Mouse (Mus musculus) embryonic facial prominence, embryonic 14.5 days (tissue): ENCODE data around the gene Ada. TPM values are rescaled to one million over a fixed set of nuclear protein-coding genes. Genes with fewer than 3 reads are reported as not detected.

Experiments
- ATAC-seq: fragments of 200-750 bp; cut with Nextera tagmentation; 2 replicates; pipeline ENCODE4 v1.8.0; 2017; ENCODE audit warnings: low read depth, moderate number of reproducible peaks, moderate TSS enrichment
- DNase-seq: peaks from one replicate; pipeline ENCODE4 v3.0.0-alpha.2; 2015; ENCODE audit warnings: low spot score
- H3K27ac ChIP-seq: fragments of 300-500 bp; sonication (generic); replicated peaks from 2 replicates; pipeline ENCODE4 v1.5.1; 2014; ENCODE audit warnings: low read depth, mild to moderate bottlenecking, low read length, moderate library complexity
- H3K27me3 ChIP-seq: fragments of 300-500 bp; sonication (generic); replicated peaks from 2 replicates; pipeline ENCODE4 v1.6.1; 2014; ENCODE audit warnings: low read length; ENCODE audit not compliant: control insufficient read depth, insufficient read depth
- H3K36me3 ChIP-seq: fragments of 300-500 bp; sonication (generic); 2 replicates; pipeline ENCODE4 v1.6.1; 2014; ENCODE audit warnings: low read length, mixed read lengths; ENCODE audit not compliant: control insufficient read depth, insufficient read depth
- H3K4me1 ChIP-seq: fragments of 300-500 bp; sonication (generic); 2 replicates; pipeline ENCODE4 v1.6.1; 2014; ENCODE audit warnings: antibody characterized with exemption, low read length; ENCODE audit not compliant: control insufficient read depth, insufficient read depth
- H3K4me2 ChIP-seq: fragments of 300-500 bp; sonication (generic); 2 replicates; pipeline ENCODE4 v1.6.1; 2014; ENCODE audit warnings: low read depth, mild to moderate bottlenecking, low read length, moderate library complexity, mixed read lengths
- H3K4me3 ChIP-seq: fragments of 300-500 bp; sonication (generic); 2 replicates; pipeline ENCODE4 v1.5.1; 2014; ENCODE audit warnings: low read depth, mild to moderate bottlenecking, low read length
- H3K9ac ChIP-seq: fragments of 300-500 bp; sonication (generic); 2 replicates; pipeline ENCODE4 v1.6.1; 2014; ENCODE audit warnings: low read depth, mild to moderate bottlenecking, low read length, moderate library complexity, mixed read lengths
- H3K9me3 ChIP-seq: fragments of 300-500 bp; sonication (generic); 2 replicates; pipeline ENCODE4 v1.6.1; 2016; ENCODE audit warnings: low read length; ENCODE audit not compliant: control insufficient read depth
- WGBS: fragments of 180-500 bp; shearing (Covaris S2); extraction: QIAGEN DNeasy Blood & Tissue Kit; methylation state at CpG from one replicate; pipeline ENCODE4 v1.1.7; 2014; 5-methylcytosine and 5-hydroxymethylcytosine counted together
- polyA plus RNA-seq: library from polyadenylated mRNA; unstranded; fragments of >200 nt; fragmentation: Nextera tagmentation; extraction: Ambion mirVana; gene quantifications from 2 replicates; pipeline ENCODE4 v1.2.1, GENCODE M21; 2014

Gene Ada
- polyA plus RNA-seq, 1 experiment from 2014 or later: 7.2 TPM

DNA sequence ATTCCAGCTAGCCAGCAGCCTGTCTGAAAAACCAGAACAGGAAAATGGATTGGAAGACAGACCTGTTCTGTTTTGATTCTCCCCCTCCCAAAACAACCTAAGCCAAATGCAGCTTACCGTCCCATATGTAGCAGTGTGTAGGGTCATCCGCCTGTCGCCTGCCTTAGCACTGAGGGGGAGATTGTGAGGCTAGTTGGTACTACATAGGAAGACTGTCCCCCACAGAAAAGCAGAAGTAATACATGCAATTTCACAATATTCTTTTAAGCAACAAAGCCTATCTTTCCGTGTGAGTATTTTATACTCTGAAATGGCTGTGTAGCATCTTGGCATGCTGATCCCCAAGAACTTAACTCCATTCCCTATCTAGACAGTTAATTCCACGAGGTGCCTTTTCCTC, 47.1 kb downstream of the Ada start:
- Histone ChIP-seq H3K36me3 (no peaks in the 10 kb centered on the region), H3K9me3 (no peaks in the 10 kb centered on the region), H3K4me2 (no peak overlapping the region), H3K27me3 (no peaks in the 10 kb centered on the region), H3K9ac (no peak overlapping the region), H3K27ac (0 out of 2 replicates have a peak overlapping the region, but pooled peaks have one; percentile 48), H3K4me1 (no peaks in the 10 kb centered on the region), H3K4me3 (no peak overlapping the region)
- ATAC-seq (no peak), DNase-seq (no peak)
- WGBS: 74% methylated on average over 5 of the region's 5 CpGs

DNA sequence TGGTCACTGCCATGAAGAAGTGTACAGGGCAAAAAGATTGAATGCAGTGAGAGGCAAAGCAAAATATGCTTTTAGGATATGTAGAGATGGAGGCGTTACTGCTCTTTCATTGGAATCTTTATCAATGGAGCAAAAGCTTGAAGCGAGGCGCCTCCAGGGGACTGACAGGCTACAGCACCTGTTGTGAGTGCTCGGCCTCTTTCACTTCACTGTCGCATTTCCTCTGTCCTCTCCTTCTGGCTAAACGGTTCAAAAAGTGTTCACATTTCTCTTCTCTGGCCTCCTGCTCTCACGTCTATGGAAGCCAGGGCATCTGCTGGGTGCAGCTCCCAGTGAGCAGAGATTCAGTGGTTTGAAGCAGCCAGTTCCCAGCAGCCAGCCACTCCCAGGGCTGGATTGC, 47.6 kb downstream of the Ada start:
- Histone ChIP-seq H3K9me3 (no peaks in the 10 kb centered on the region), H3K4me3 (no peak overlapping the region), H3K4me2 (no peak overlapping the region), H3K4me1 (no peaks in the 10 kb centered on the region), H3K27ac (peak overlapping the region; percentile 48; the same call in 1 of the 2 replicates), H3K27me3 (no peaks in the 10 kb centered on the region), H3K36me3 (no peaks in the 10 kb centered on the region), H3K9ac (0 out of 2 replicates have a peak overlapping the region, but pooled peaks have one; percentile 15)
- 70% methylated on average over 7 of the region's 7 CpGs for WGBS
- ATAC-seq: no peak
- DNase-seq: no peak

DNA sequence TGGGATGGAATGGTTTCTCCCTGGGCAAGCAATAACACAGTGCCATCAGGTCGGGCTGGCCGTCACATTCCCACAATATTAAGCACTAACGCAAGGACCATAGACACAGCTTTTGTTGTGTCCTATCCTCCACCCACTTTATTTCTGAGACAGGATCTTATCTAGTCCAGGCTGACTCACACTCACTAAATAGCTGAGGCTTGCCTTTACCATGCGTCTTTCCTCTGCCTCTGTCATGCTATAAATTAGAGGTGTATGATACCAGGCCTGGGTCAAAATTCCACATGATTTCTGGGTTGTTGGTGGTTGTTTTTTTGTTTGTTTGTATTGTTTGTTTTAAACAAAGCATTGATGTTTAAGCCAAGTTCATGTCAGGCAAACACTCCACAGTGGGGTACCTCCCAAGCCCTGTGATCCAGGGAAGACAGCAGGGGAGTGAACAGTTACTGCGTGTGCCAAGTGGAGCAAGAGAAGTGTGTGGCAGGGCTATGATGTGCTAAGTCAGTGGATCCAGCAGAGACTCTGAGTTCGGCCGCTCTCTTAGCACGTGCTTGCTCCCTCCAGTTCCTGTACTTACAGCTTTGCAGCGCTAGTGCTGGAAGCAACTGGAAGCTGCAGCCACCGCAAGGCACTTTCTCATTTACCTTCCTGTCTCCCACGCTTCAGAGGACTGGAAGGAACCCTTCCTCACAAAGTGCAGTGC, 50.8 kb downstream of the Ada start:
- ATAC-seq: no peak
- no peak for DNase-seq
- no peak overlapping the region for H3K9ac ChIP-seq
- 74% methylated on average over 11 of the region's 11 CpGs for WGBS
- H3K4me3 ChIP-seq: no peak overlapping the region
- no peak overlapping the region for H3K27ac ChIP-seq
- no peaks in the 10 kb centered on the region for H3K27me3 ChIP-seq
- no peaks in the 10 kb centered on the region for H3K36me3 ChIP-seq
- H3K4me1 ChIP-seq: peaks cover 3% of the 10 kb centered on the region
- H3K9me3 ChIP-seq: no peaks in the 10 kb centered on the region
- H3K4me2 ChIP-seq: no peak overlapping the region

DNA sequence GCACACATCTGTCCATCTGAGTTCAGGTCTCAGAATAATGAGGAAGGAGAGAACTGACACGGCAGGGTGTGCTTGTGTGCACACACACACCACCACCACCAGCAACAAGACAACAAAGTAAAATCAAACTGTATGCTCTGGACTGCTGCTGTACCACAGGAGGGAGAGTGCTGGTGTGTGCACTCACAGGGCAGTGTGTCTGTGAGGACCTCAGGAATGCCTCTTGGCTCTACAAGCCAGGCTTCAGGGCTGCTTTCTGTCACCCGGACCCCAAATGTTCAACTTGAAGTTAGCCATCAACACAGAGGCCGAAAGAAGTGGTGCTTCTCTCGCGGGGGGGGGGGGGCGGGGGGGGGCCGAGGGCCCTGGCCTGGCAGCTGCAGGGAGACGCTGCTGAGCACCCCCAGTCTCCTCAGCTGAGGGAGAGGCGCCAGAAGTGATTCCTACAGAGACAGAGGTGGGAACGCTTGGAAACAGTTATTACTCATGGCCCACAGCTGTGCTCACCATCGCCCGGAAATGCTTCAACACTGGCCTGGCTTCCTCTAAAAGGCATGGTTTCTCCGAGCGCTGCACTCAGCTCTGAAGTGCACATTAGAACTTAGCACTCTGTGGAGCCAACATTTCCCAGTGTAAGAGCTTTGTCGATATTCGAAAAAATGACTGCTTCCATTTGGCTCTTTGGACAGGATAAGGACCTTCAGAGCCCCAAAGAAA, 52.1 kb downstream of the Ada start:
- no peaks in the 10 kb centered on the region for H3K9me3 ChIP-seq
- ATAC-seq (0 out of 2 replicates have a peak, but pooled peaks have one; percentile 42), DNase-seq (peak; percentile 66)
- peaks cover 10% of the 10 kb centered on the region for H3K4me1 ChIP-seq
- no peaks in the 10 kb centered on the region for H3K36me3 ChIP-seq
- H3K27ac ChIP-seq: peak overlapping the region; percentile 71
- no peak overlapping the region for H3K4me3 ChIP-seq
- no peak overlapping the region for H3K4me2 ChIP-seq
- 45% methylated on average over 13 of the region's 16 CpGs for WGBS
- H3K9ac ChIP-seq: peak overlapping the region; percentile 19; the same call in 1 of the 2 replicates
- H3K27me3 ChIP-seq: no peaks in the 10 kb centered on the region

DNA sequence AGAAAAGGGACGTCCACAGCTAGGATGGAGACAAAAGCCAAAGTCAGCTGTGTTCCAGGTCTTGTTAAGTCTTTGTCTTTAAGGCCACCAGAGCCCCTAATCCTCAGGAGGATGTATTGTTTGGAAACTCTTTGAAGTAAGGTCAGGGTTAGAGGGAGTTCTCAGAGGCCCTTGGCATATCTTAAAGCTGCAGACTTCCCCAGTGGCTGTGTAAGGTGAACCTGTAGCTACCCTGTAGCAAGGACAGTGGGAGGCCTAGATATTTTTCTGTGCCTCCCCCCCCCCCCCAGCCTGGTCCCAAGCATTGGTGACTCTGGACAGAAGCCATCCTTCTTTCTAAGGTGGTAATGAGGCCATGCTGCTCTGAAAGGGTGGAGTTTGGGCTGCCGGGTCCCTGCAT, 53.3 kb downstream of the Ada start:
- Histone ChIP-seq H3K27me3 (no peaks in the 10 kb centered on the region), H3K27ac (no peak overlapping the region), H3K9ac (no peak overlapping the region), H3K4me2 (no peak overlapping the region), H3K9me3 (no peaks in the 10 kb centered on the region), H3K36me3 (no peaks in the 10 kb centered on the region), H3K4me3 (no peak overlapping the region), H3K4me1 (peaks cover 10% of the 10 kb centered on the region)
- no peak for ATAC-seq
- peak; percentile 20 for DNase-seq
- 43% methylated on average over 2 of the region's 2 CpGs for WGBS

DNA sequence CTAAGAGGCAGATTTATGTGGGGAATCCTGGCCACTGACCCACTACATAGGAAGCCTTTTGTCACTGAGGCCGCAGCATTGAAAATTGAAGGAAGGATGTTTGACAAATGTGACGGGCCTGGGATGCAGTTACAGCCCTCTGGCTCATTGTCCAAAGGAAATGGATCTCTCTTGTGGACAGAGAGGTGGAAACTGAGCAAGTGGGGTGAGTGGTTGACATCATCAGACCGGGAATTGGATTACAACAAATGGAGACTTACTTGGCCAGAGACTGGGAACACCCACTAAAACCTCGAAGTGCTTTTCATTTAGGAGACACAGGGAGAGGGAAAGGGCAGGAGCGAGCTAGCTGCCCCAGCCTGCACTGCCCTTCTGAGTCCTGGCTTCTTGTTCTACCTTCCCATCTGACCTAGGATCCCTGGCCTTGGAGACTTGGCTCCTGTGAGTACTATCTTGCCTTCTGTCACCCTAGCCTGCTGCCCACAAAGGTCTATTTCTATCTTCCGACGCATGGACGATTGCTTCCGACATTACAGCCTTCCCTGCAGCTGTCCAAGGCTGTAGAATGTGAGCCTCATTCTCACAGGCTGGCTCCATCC, 56.2 kb downstream of the Ada start:
- WGBS: 57% methylated on average over 9 of the region's 9 CpGs
- DNase-seq (peak; percentile 74), ATAC-seq (peak; percentile 30)
- Histone ChIP-seq H3K9ac (peak overlapping the region; percentile 6; the same call in 1 of the 2 replicates), H3K36me3 (no peaks in the 10 kb centered on the region), H3K4me1 (peaks cover 10% of the 10 kb centered on the region), H3K27ac (peak overlapping the region; percentile 58), H3K4me3 (peak overlapping the region; percentile 5; the same call in 1 of the 2 replicates), H3K4me2 (peak overlapping the region; percentile 6; the same call in 1 of the 2 replicates), H3K9me3 (no peaks in the 10 kb centered on the region), H3K27me3 (no peaks in the 10 kb centered on the region)

DNA sequence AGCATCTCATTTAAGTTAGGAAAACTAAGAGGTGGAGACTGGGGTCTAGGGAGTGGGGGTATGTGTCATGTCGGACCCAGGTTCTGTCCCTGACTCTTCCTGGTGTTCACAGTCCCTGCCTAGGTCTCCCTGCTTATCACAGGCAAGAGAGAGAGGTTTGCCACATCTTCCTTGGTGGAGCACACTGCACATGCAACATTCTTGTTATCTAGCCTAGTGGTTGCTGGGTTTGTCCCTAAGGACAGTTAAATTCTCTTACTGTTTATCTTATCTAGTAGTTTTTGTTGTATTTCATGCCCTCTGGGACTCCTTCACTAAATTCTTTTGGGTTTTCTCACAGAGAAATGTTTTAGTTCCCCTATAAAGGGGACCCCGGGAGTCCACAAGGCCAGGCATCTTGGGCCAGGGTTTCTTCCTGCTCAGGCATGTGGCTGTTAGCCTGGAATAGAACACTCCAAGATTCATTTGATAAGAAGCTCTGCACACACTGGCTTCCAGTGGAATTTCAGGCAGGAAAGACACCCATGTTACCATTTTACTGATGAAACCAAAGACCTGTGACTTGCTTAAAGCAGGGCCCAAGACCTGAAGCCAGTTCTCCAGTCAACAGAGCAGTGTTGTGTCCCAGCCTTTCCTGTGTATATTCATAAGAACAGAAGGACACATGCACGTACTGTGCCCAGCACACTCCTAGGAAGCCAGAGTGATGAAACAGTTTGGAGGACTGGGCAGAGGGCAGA, 57.0 kb downstream of the Ada start:
- no peak for DNase-seq
- WGBS: 62% methylated on average over 3 of the region's 3 CpGs

DNA sequence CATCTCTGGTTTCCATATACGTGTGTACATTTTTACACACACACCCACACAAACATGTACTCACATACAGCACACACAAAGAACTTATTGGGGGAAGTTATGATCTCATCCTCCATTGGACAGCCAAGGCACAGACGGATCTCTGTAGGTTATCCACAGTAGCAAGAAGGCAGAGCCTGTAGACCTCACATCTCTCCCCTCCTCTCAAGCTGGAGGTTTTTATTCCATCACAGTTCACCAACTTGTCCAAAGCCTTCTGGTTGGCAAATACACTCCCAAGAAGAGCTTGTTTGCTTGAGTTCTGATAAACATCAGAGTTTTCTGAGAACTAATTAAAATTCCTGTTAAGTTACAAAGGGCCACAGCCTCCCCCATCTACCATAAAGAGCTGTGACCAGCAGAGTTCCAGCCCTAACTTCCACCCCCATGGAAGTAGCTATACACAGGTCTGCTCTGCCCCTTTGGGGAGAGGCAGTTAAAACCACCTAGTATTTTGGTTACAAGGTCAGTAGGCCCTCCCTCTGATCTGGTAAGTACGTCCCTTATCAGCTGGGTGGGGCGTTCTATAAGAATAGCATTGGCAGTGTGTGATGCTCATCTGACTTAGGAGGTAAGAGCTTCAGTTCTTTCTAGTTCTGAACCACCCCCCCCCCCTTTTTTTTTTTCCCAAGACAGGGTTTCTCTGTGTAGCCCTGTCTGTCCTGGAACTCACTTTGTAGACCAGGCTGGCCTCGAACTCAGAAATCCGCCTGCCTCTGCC, 58.0 kb downstream of the Ada start:
- no peaks in the 10 kb centered on the region for H3K9me3 ChIP-seq
- H3K27me3 ChIP-seq: no peaks in the 10 kb centered on the region
- H3K9ac ChIP-seq: no peak overlapping the region
- no peak overlapping the region for H3K4me3 ChIP-seq
- H3K36me3 ChIP-seq: no peaks in the 10 kb centered on the region
- H3K4me2 ChIP-seq: no peak overlapping the region
- no peak for DNase-seq
- H3K27ac ChIP-seq: no peak overlapping the region
- peaks cover 10% of the 10 kb centered on the region for H3K4me1 ChIP-seq
- no peak for ATAC-seq
- WGBS: 92% methylated on average over 6 of the region's 6 CpGs

More for the DNA sequence above, 57.0 kb downstream of the Ada start:
- Histone ChIP-seq H3K4me1 (peaks cover 10% of the 10 kb centered on the region), H3K36me3 (no peaks in the 10 kb centered on the region), H3K9ac (no peak overlapping the region), H3K9me3 (no peaks in the 10 kb centered on the region), H3K27ac (peak overlapping the region; percentile 58), H3K27me3 (no peaks in the 10 kb centered on the region), H3K4me3 (no peak overlapping the region), H3K4me2 (no peak overlapping the region)
- ATAC-seq: no peak
